In the genomic region with DNA sequence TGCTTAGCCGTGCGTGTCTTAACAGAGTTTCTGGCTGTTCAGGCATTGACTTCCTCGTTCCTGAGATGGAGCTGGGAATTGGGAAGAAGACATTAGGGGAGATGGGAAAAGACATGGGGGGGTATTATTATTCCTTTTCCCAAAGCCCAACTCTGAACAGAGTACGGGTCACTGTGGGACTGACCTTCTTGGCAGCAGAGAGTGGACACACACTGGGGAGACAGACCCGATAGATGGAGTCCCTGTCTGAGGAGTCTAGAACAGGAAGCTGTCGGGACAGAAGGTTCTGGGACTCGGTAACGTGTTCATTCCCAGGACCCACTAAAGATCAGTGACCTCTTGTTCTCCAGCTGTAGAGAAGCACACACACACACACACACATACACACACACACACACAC, we compare ENCODE assay signal across 20 mouse cellular contexts. TPM values are rescaled to one million over a fixed set of nuclear protein-coding genes. Genes with fewer than 3 reads are reported as not detected.
A peak's percentile ranks its signal among the peaks of the same experiment; 100 is the strongest.
DNase-seq lines count a peak whose midpoint lies in the region; ATAC-seq and TF ChIP-seq lines count a peak whose summit lies in the region.
"Had no signal": no experiment of that assay in that cellular context is flagged by ENCODE, and none has a peak within 500 bp of the region (broad histone marks: within the 10 kb centered on the region; RNA-seq: fewer than 3 reads in every experiment).

No protein-coding gene starts in this region.

- H3K27ac ChIP-seq in gastrocnemius, adult 2 months, result no peak overlapping the region
- H3K27ac ChIP-seq in neural tube, embryonic 13.5 days (replicated peaks), result no peak overlapping the region
- no peak overlapping the region for H3K27ac ChIP-seq in liver, embryonic 15.5 days (replicated peaks)
- 0 out of 2 replicates have a peak overlapping the region, but pooled peaks have one; percentile 1 for H3K27ac ChIP-seq in small intestine, adult 2 months (ENCODE audit: insufficient read depth, low read depth, low read length)
- H3K27ac ChIP-seq: embryonic facial prominence, embryonic 13.5 days; limb, embryonic 12.5 days had no signal

- intact Hi-C loops in gastrocnemius, adult 2 months (cut with DNase I), result loop anchor here (10.0 kb wide), 1 partner anchor 599 kb away; no protein-coding TSS in a partner anchor
- intact Hi-C loops in gastrocnemius, postnatal 36 days (cut with DNase I), result no loop called here
- intact Hi-C loops in left cerebral cortex, postnatal 14 days (cut with DNase I), result loop anchor here (5.0 kb wide), 1 partner anchor 97 kb away; no protein-coding TSS in a partner anchor
- intact Hi-C loops in left cerebral cortex, postnatal 36 days (cut with DNase I), result loop anchor here (5.0 kb wide), 1 partner anchor 92 kb away; the partner anchor contains the start of gene B4galnt1

- DNase-seq in gastrocnemius, adult 2 months, result peak; percentile 10
- no peak for DNase-seq in gastrocnemius, postnatal 36 days
- DNase-seq in neural tube, embryonic 10.5 days (ENCODE audit: extremely low spot score, low spot score), result no peak
- no peak for DNase-seq in left cerebral cortex, postnatal 14 days (ENCODE audit: low spot score in 2 of 2)
- DNase-seq in left cerebral cortex, postnatal 36 days (ENCODE audit: low spot score in 2 of 2), result no peak
- DNase-seq: cerebellum, adult 11-12 months; heart, postnatal 36 days; kidney, adult 18-20 months; kidney, postnatal 4 days; layer of hippocampus, postnatal 36 days had no signal

- peaks cover 38% of the 10 kb centered on the region for H3K4me1 ChIP-seq in neural tube, embryonic 13.5 days (replicated peaks)
- peaks cover 62% of the 10 kb centered on the region for H3K4me1 ChIP-seq in liver, embryonic 15.5 days (replicated peaks)
- H3K4me1 ChIP-seq in small intestine, adult 2 months (ENCODE audit: control insufficient read depth, insufficient read depth, insufficient read length, low read length), result peaks cover 7% of the 10 kb centered on the region; the same call in 1 of the 2 replicates

- ATAC-seq in neural tube, embryonic 13.5 days (ENCODE audit: low read depth), result no peak
- no peak for ATAC-seq in liver, embryonic 15.5 days (ENCODE audit: insufficient read depth)
- ATAC-seq: hindbrain, embryonic 16.5 days; Patski had no signal

- no peak for TF ChIP-seq POLR2A in small intestine, adult 2 months (IDR thresholded peaks at IDR 0.05; ENCODE audit: low read depth, low read length)

- H3K4me3 ChIP-seq in gastrocnemius, adult 2 months, result no peak overlapping the region
- no peak overlapping the region for H3K4me3 ChIP-seq in neural tube, embryonic 13.5 days
- peak overlapping the region; percentile 42 for H3K4me3 ChIP-seq in liver, embryonic 15.5 days (replicated peaks)
- peak overlapping the region; percentile 53 for H3K4me3 ChIP-seq in small intestine, adult 2 months (ENCODE audit: low read depth, low read length)
- H3K4me3 ChIP-seq: embryonic facial prominence, embryonic 13.5 days; limb, embryonic 12.5 days; myocyte had no signal

- peaks cover 37% of the 10 kb centered on the region for H3K27me3 ChIP-seq in neural tube, embryonic 13.5 days
- peaks cover 37% of the 10 kb centered on the region for H3K27me3 ChIP-seq in liver, embryonic 15.5 days
- H3K27me3 ChIP-seq in small intestine, adult 2 months (ENCODE audit: control insufficient read depth, insufficient read depth, low read length), result peaks cover 33% of the 10 kb centered on the region

- H3K9me3 ChIP-seq in neural tube, embryonic 13.5 days, result no peaks in the 10 kb centered on the region
- H3K9me3 ChIP-seq in liver, embryonic 15.5 days (replicated peaks), result no peaks in the 10 kb centered on the region
- H3K9me3 ChIP-seq: embryonic facial prominence, embryonic 13.5 days; limb, embryonic 12.5 days had no signal

- H3K9ac ChIP-seq in neural tube, embryonic 13.5 days, result 0 out of 2 replicates have a peak overlapping the region, but pooled peaks have one; percentile 17
- H3K9ac ChIP-seq in liver, embryonic 15.5 days, result no peak overlapping the region
- H3K9ac ChIP-seq: embryonic facial prominence, embryonic 13.5 days; limb, embryonic 12.5 days had no signal

- H3K4me2 ChIP-seq in neural tube, embryonic 13.5 days, result peak overlapping the region; percentile 4; the same call in 1 of the 2 replicates
- peak overlapping the region; percentile 52 for H3K4me2 ChIP-seq in liver, embryonic 15.5 days
- H3K4me2 ChIP-seq: embryonic facial prominence, embryonic 13.5 days; limb, embryonic 12.5 days; midbrain, embryonic 11.5 days had no signal

- no peaks in the 10 kb centered on the region for H3K36me3 ChIP-seq in neural tube, embryonic 13.5 days
- no peaks in the 10 kb centered on the region for H3K36me3 ChIP-seq in liver, embryonic 15.5 days (replicated peaks)
- no peaks in the 10 kb centered on the region for H3K36me3 ChIP-seq in small intestine, adult 2 months (ENCODE audit: control insufficient read depth, insufficient read depth, low read length)
- H3K36me3 ChIP-seq: embryonic facial prominence, embryonic 13.5 days; limb, embryonic 12.5 days had no signal

- TF ChIP-seq CTCF in gastrocnemius, adult 2 months (IDR thresholded peaks at IDR 0.05), result no peak
- TF ChIP-seq CTCF in small intestine, adult 2 months (IDR thresholded peaks at IDR 0.05; ENCODE audit: extremely low read depth, insufficient read length, insufficient replicate concordance, low read depth, low read length), result no peak

- 79% methylated on average over 8 of the region's 8 CpGs for whole genome bisulfite sequencing in neural tube, embryonic 13.5 days
- 17% methylated on average over 8 of the region's 8 CpGs for WGBS in liver, embryonic 15.5 days (ENCODE audit: insufficient replicate concordance)
- WGBS in small intestine, adult 2 months, result 49% methylated on average over 8 of the region's 8 CpGs

RNA-seq across cellular contexts. Expression of gene Agap2, which starts 0.6 kb away (rescaled TPM):
- total RNA-seq in gastrocnemius, adult 2 months (2021), result 1 to 10 TPM; 1.6 TPM
- total RNA-seq in gastrocnemius, postnatal 36 days (2021), result 1 to 10 TPM; 2.1 to 2.9 TPM
- polyA plus RNA-seq in neural tube, embryonic 13.5 days (2015; fragmentation: Nextera tagmentation; extraction: Ambion mirVana), result 1.9 and 2.3 TPM in 2 replicates
- 0.35 and 0.67 TPM in 2 replicates for polyA plus RNA-seq in liver, embryonic 15.5 days (2015; fragmentation: Nextera tagmentation; extraction: Ambion mirVana)
- 6.1 and 15.6 TPM in 2 replicates for polyA plus RNA-seq in small intestine, adult 2 months (2012; rRNA removed)
- 100 to 1,000 TPM; 704 to 706 TPM for total RNA-seq in left cerebral cortex, postnatal 14 days (2021)
- 100 to 1,000 TPM; 680 to 686 TPM for total RNA-seq in left cerebral cortex, postnatal 36 days (2021)
- polyA plus RNA-seq: limb, embryonic 12.5 days had no signal

RNA-seq across cellular contexts. Expression of gene Tspan31, which starts 5.6 kb away (rescaled TPM):
- total RNA-seq in gastrocnemius, adult 2 months (2021), result 10 to 100 TPM; 21.6 to 29.9 TPM
- 10 to 100 TPM; 22.1 to 25.0 TPM for total RNA-seq in gastrocnemius, postnatal 36 days (2021)
- 125 and 136 TPM in 2 replicates for polyA plus RNA-seq in neural tube, embryonic 13.5 days (2015; fragmentation: Nextera tagmentation; extraction: Ambion mirVana)
- polyA plus RNA-seq in liver, embryonic 15.5 days (2015; fragmentation: Nextera tagmentation; extraction: Ambion mirVana), result 77.4 and 84.3 TPM in 2 replicates
- polyA plus RNA-seq in small intestine, adult 2 months (2012; rRNA removed), result 36.1 and 48.9 TPM in 2 replicates
- 10 to 100 TPM; 67.1 to 74.5 TPM for total RNA-seq in left cerebral cortex, postnatal 14 days (2021)
- total RNA-seq in left cerebral cortex, postnatal 36 days (2021), result 10 to 100 TPM; 63.5 to 66.3 TPM

RNA-seq across cellular contexts. Expression of gene Cdk4, which starts 12.3 kb away (rescaled TPM):
- 10 to 100 TPM; 33.5 to 40.5 TPM for total RNA-seq in gastrocnemius, adult 2 months (2021)
- total RNA-seq in gastrocnemius, postnatal 36 days (2021), result 10 to 100 TPM; 29.7 to 38.9 TPM
- polyA plus RNA-seq in neural tube, embryonic 13.5 days (2015; fragmentation: Nextera tagmentation; extraction: Ambion mirVana), result 1,139 and 1,291 TPM in 2 replicates
- polyA plus RNA-seq in liver, embryonic 15.5 days (2015; fragmentation: Nextera tagmentation; extraction: Ambion mirVana), result 338 and 361 TPM in 2 replicates
- 57.6 and 108 TPM in 2 replicates for polyA plus RNA-seq in small intestine, adult 2 months (2012; rRNA removed)
- 100 to 1,000 TPM in 1 of 2 experiments, 10 to 100 TPM in 1; 88.3 to 106 TPM for total RNA-seq in left cerebral cortex, postnatal 14 days (2021)
- 10 to 100 TPM; 76.9 to 88.1 TPM for total RNA-seq in left cerebral cortex, postnatal 36 days (2021)

RNA-seq across cellular contexts. Expression of gene March9, which starts 15.7 kb away (rescaled TPM):
- total RNA-seq in gastrocnemius, adult 2 months (2021), result 1 to 10 TPM in 1 of 2 experiments, under 1 TPM in 1; 0.45 to 1.2 TPM
- total RNA-seq in gastrocnemius, postnatal 36 days (2021), result under 1 TPM; 0.64 to 0.66 TPM
- 5.4 and 6.3 TPM in 2 replicates for polyA plus RNA-seq in neural tube, embryonic 13.5 days (2015; fragmentation: Nextera tagmentation; extraction: Ambion mirVana)
- polyA plus RNA-seq in liver, embryonic 15.5 days (2015; fragmentation: Nextera tagmentation; extraction: Ambion mirVana), result 0.03 TPM in 1 of 2 replicates, not detected in the other
- 1.9 and 6.9 TPM in 2 replicates for polyA plus RNA-seq in small intestine, adult 2 months (2012; rRNA removed)
- total RNA-seq in left cerebral cortex, postnatal 14 days (2021), result 10 to 100 TPM; 32.7 to 35.1 TPM
- total RNA-seq in left cerebral cortex, postnatal 36 days (2021), result 10 to 100 TPM; 21.5 to 24.9 TPM
- total RNA-seq: granulocyte monocyte progenitor cell, adult 5-6 weeks had no signal

RNA-seq across cellular contexts. Expression of gene Cyp27b1, which starts 27.6 kb away (rescaled TPM):
- total RNA-seq in gastrocnemius, adult 2 months (2021), result under 1 TPM in 1 of 2 experiments, not detected in 1; 0.11 TPM
- under 1 TPM; 0.10 to 0.15 TPM for total RNA-seq in gastrocnemius, postnatal 36 days (2021)
- 0.12 and 0.28 TPM in 2 replicates for polyA plus RNA-seq in neural tube, embryonic 13.5 days (2015; fragmentation: Nextera tagmentation; extraction: Ambion mirVana)
- not detected in 2 replicates for polyA plus RNA-seq in liver, embryonic 15.5 days (2015; fragmentation: Nextera tagmentation; extraction: Ambion mirVana)
- 0.22 and 0.29 TPM in 2 replicates for polyA plus RNA-seq in small intestine, adult 2 months (2012; rRNA removed)
- total RNA-seq in left cerebral cortex, postnatal 14 days (2021), result under 1 TPM; 0.59 to 0.61 TPM
- total RNA-seq in left cerebral cortex, postnatal 36 days (2021), result 1 to 10 TPM in 1 of 2 experiments, under 1 TPM in 1; 0.39 to 1.2 TPM
- polyA plus RNA-seq: midbrain, embryonic 11.5 days had no signal

Comparison
In these comparisons a context has a peak if more than half of its experiments do, and no peak if none do; other contexts are left out.
1. H3K4me3 ChIP-seq: peak in liver, embryonic 15.5 days (single experiment) and small intestine, adult 2 months (single experiment); none in gastrocnemius, adult 2 months (single experiment) and neural tube, embryonic 13.5 days (single experiment).
2. RNA of gene Agap2, which starts 0.6 kb away (total RNA-seq): 704 to 706 TPM in left cerebral cortex, postnatal 14 days and 680 to 686 TPM in left cerebral cortex, postnatal 36 days; 2.1 to 2.9 TPM in gastrocnemius, postnatal 36 days and 1.6 TPM in gastrocnemius, adult 2 months; every median in the first group is over 100 times any median in the second.